Mouse (Mus musculus) midbrain, embryonic 13.5 days (tissue): ENCODE data around the gene Fbxo31. TPM values are rescaled to one million over a fixed set of nuclear protein-coding genes. Genes with fewer than 3 reads are reported as not detected.

Experiments used
- ATAC-seq: fragments of 200-750 bp; cut with Nextera tagmentation; 2 replicates; pipeline ENCODE4 v1.8.0; 2017; ENCODE audit warnings: mild to moderate bottlenecking, moderate TSS enrichment, moderate library complexity
- H3K27ac ChIP-seq: fragments of 300-500 bp; sonication (generic); 2 replicates; pipeline ENCODE4 v1.5.1; 2015; ENCODE audit warnings: inconsistent platforms, mild to moderate bottlenecking, moderate library complexity
- H3K27me3 ChIP-seq: fragments of 300-500 bp; sonication (generic); 2 replicates; pipeline ENCODE4 v1.6.1; 2015; ENCODE audit warnings: mild to moderate bottlenecking, inconsistent platforms
- H3K36me3 ChIP-seq: fragments of 300-500 bp; sonication (generic); 2 replicates; pipeline ENCODE4 v1.6.1; 2015; ENCODE audit warnings: mild to moderate bottlenecking, inconsistent platforms
- H3K4me1 ChIP-seq: fragments of 300-500 bp; sonication (generic); replicated peaks from 2 replicates; pipeline ENCODE4 v1.6.1; 2015; ENCODE audit warnings: inconsistent platforms
- H3K4me2 ChIP-seq: fragments of 300-500 bp; sonication (generic); replicated peaks from 2 replicates; pipeline ENCODE4 v1.6.1; 2015; ENCODE audit warnings: moderate library complexity, mild to moderate bottlenecking, inconsistent platforms
- H3K4me3 ChIP-seq: fragments of 300-500 bp; sonication (generic); replicated peaks from 2 replicates; pipeline ENCODE4 v1.5.1; 2015; ENCODE audit warnings: mild to moderate bottlenecking, inconsistent platforms
- H3K9ac ChIP-seq: fragments of 300-500 bp; sonication (generic); replicated peaks from 2 replicates; pipeline ENCODE4 v1.6.1; 2015; ENCODE audit warnings: mild to moderate bottlenecking, inconsistent platforms
- H3K9me3 ChIP-seq: fragments of 300-500 bp; sonication (generic); 2 replicates; pipeline ENCODE4 v1.6.1; 2016; ENCODE audit warnings: mild to moderate bottlenecking, inconsistent platforms
- WGBS: fragments of 180-500 bp; shearing (Covaris S2); methylation state at CpG from one replicate; pipeline ENCODE4 v1.1.7; 2015; 5-methylcytosine and 5-hydroxymethylcytosine counted together
- polyA plus RNA-seq: library from polyadenylated mRNA; unstranded; fragments of >200 nt; fragmentation: Nextera tagmentation; extraction: Ambion mirVana; gene quantifications from 2 replicates; pipeline ENCODE4 v1.2.1, GENCODE M21; 2015

Gene Fbxo31
- polyA plus RNA-seq, 1 experiment from 2014 or later: 22.9 TPM

GRCm38 (mm10) chr8:121544276-121544785, 34.3 kb downstream of the Fbxo31 start, which contains the start of gene 1700018B08Rik:
1700018B08Rik (minus strand) TSS chr8:121544320.
- 0 out of 2 replicates have a peak, but pooled peaks cover under 1% of the 10 kb centered on the region for H3K27me3 ChIP-seq
- no peaks in the 10 kb centered on the region for H3K4me1 ChIP-seq
- WGBS: 86% methylated on average over 12 of the region's 12 CpGs
- H3K4me3 ChIP-seq: no peak within 1 kb of the TSS
- no peak for ATAC-seq
- no peak within 1 kb of the TSS for H3K27ac ChIP-seq
- no peaks in the 10 kb centered on the region for H3K9me3 ChIP-seq
- H3K36me3 ChIP-seq: no peaks in the 10 kb centered on the region; the same call in 1 of the 2 replicates
- H3K9ac ChIP-seq: 0 out of 2 replicates have a peak within 1 kb of the TSS, but pooled peaks have one; percentile 1
- no peak within 1 kb of the TSS for H3K4me2 ChIP-seq

GRCm38 (mm10) chr8:121542901-121543300, 35.7 kb downstream of the Fbxo31 start:
- no peaks in the 10 kb centered on the region for H3K36me3 ChIP-seq
- H3K27ac ChIP-seq: no peak overlapping the region
- no peak overlapping the region for H3K4me3 ChIP-seq
- H3K9ac ChIP-seq: no peak overlapping the region
- H3K27me3 ChIP-seq: 0 out of 2 replicates have a peak, but pooled peaks cover 4% of the 10 kb centered on the region
- no peak for ATAC-seq
- WGBS: 71% methylated on average over 13 of the region's 13 CpGs
- H3K9me3 ChIP-seq: no peaks in the 10 kb centered on the region
- H3K4me1 ChIP-seq: no peaks in the 10 kb centered on the region
- no peak overlapping the region for H3K4me2 ChIP-seq

GRCm38 (mm10) chr8:121541862-121542261, 36.7 kb downstream of the Fbxo31 start:
- H3K27me3 ChIP-seq: 0 out of 2 replicates have a peak, but pooled peaks cover 4% of the 10 kb centered on the region
- WGBS: 81% methylated on average over 19 of the region's 19 CpGs
- no peaks in the 10 kb centered on the region for H3K9me3 ChIP-seq
- no peak for ATAC-seq
- H3K36me3 ChIP-seq: no peaks in the 10 kb centered on the region
- no peaks in the 10 kb centered on the region for H3K4me1 ChIP-seq
- H3K27ac ChIP-seq: no peak overlapping the region
- no peak overlapping the region for H3K4me2 ChIP-seq
- H3K9ac ChIP-seq: no peak overlapping the region
- H3K4me3 ChIP-seq: no peak overlapping the region

- Histone ChIP-seq H3K4me2 (no peak overlapping the region), H3K27me3 (0 out of 2 replicates have a peak, but pooled peaks cover 3% of the 10 kb centered on the region), H3K36me3 (no peaks in the 10 kb centered on the region), H3K27ac (no peak overlapping the region), H3K9ac (no peak overlapping the region), H3K9me3 (no peaks in the 10 kb centered on the region), H3K4me3 (no peak overlapping the region), H3K4me1 (no peaks in the 10 kb centered on the region)
- ATAC-seq: no peak
- 61% methylated on average over 5 of the region's 5 CpGs for WGBS
Observed at GRCm38 (mm10) chr8:121532381-121532780, 46.2 kb downstream of the Fbxo31 start.

- no peak overlapping the region for H3K9ac ChIP-seq
- 0 out of 2 replicates have a peak, but pooled peaks cover 3% of the 10 kb centered on the region for H3K27me3 ChIP-seq
- H3K4me2 ChIP-seq: no peak overlapping the region
- H3K9me3 ChIP-seq: no peaks in the 10 kb centered on the region
- no peak for ATAC-seq
- no peaks in the 10 kb centered on the region for H3K36me3 ChIP-seq
- H3K4me3 ChIP-seq: no peak overlapping the region
- H3K27ac ChIP-seq: no peak overlapping the region
- H3K4me1 ChIP-seq: no peaks in the 10 kb centered on the region
- WGBS: 87% methylated on average over 10 of the region's 10 CpGs
Observed at GRCm38 (mm10) chr8:121530639-121531038, 48.0 kb downstream of the Fbxo31 start.

GRCm38 (mm10) chr8:121528790-121529189, 49.8 kb downstream of the Fbxo31 start:
- 91% methylated on average over 15 of the region's 15 CpGs for WGBS
- Histone ChIP-seq H3K27ac (no peak overlapping the region), H3K4me2 (no peak overlapping the region), H3K4me1 (no peaks in the 10 kb centered on the region), H3K4me3 (no peak overlapping the region), H3K36me3 (no peaks in the 10 kb centered on the region), H3K9me3 (no peaks in the 10 kb centered on the region), H3K27me3 (0 out of 2 replicates have a peak, but pooled peaks cover 3% of the 10 kb centered on the region), H3K9ac (no peak overlapping the region)
- ATAC-seq: no peak

- Histone ChIP-seq H3K4me1 (no peaks in the 10 kb centered on the region), H3K9me3 (no peaks in the 10 kb centered on the region), H3K4me3 (no peak overlapping the region), H3K27me3 (0 out of 2 replicates have a peak, but pooled peaks cover 3% of the 10 kb centered on the region), H3K36me3 (no peaks in the 10 kb centered on the region), H3K9ac (no peak overlapping the region), H3K4me2 (no peak overlapping the region), H3K27ac (no peak overlapping the region)
- no peak for ATAC-seq
- WGBS: 87% methylated on average over 9 of the region's 9 CpGs
Observed at GRCm38 (mm10) chr8:121527751-121528150, 50.9 kb downstream of the Fbxo31 start.

GRCm38 (mm10) chr8:121526811-121527550, 51.6 kb downstream of the Fbxo31 start:
- Histone ChIP-seq H3K9me3 (no peaks in the 10 kb centered on the region), H3K27me3 (0 out of 2 replicates have a peak, but pooled peaks cover 3% of the 10 kb centered on the region), H3K4me1 (no peaks in the 10 kb centered on the region), H3K4me2 (no peak overlapping the region), H3K27ac (no peak overlapping the region), H3K4me3 (no peak overlapping the region), H3K9ac (no peak overlapping the region), H3K36me3 (no peaks in the 10 kb centered on the region)
- WGBS: 74% methylated on average over 6 of the region's 6 CpGs
- no peak for ATAC-seq

- 89% methylated on average over 18 of the region's 18 CpGs for WGBS
- no peak for ATAC-seq
Observed at GRCm38 (mm10) chr8:121525111-121525818, 53.3 kb downstream of the Fbxo31 start.

GRCm38 (mm10) chr8:121513429-121513828, 65.2 kb downstream of the Fbxo31 start:
- Histone ChIP-seq H3K9ac (no peak overlapping the region), H3K27me3 (peaks cover 30% of the 10 kb centered on the region), H3K4me1 (peaks cover 8% of the 10 kb centered on the region), H3K4me3 (no peak overlapping the region), H3K9me3 (no peaks in the 10 kb centered on the region), H3K4me2 (no peak overlapping the region), H3K27ac (no peak overlapping the region), H3K36me3 (no peaks in the 10 kb centered on the region)
- WGBS: 8% methylated on average over 12 of the region's 12 CpGs
- ATAC-seq: peak; percentile 73

More at GRCm38 (mm10) chr8:121525111-121525818, 53.3 kb downstream of the Fbxo31 start:
- Histone ChIP-seq H3K4me1 (no peaks in the 10 kb centered on the region), H3K36me3 (no peaks in the 10 kb centered on the region), H3K9ac (no peak overlapping the region), H3K4me3 (no peak overlapping the region), H3K9me3 (no peaks in the 10 kb centered on the region), H3K27me3 (no peaks in the 10 kb centered on the region), H3K4me2 (no peak overlapping the region), H3K27ac (no peak overlapping the region)

GRCm38 (mm10) chr8:121511751-121512150, 66.9 kb downstream of the Fbxo31 start:
- H3K9ac ChIP-seq: no peak overlapping the region
- ATAC-seq: no peak

More at GRCm38 (mm10) chr8:121511751-121512150, 66.9 kb downstream of the Fbxo31 start:
- 46% methylated on average over 9 of the region's 9 CpGs for WGBS
- no peak overlapping the region for H3K4me3 ChIP-seq
- H3K27ac ChIP-seq: no peak overlapping the region
- no peaks in the 10 kb centered on the region for H3K9me3 ChIP-seq
- peaks cover 8% of the 10 kb centered on the region for H3K4me1 ChIP-seq
- H3K27me3 ChIP-seq: peaks cover 30% of the 10 kb centered on the region
- H3K36me3 ChIP-seq: no peaks in the 10 kb centered on the region
- H3K4me2 ChIP-seq: no peak overlapping the region
